Mouse (Mus musculus) CD4-positive helper T cell, adult 2 months (primary cell): ENCODE data around the gene S100a6.
A peak's percentile ranks its signal among the peaks of the same experiment; 100 is the strongest.

ENCODE experiments used
- DNase-seq: peaks from one replicate; pipeline ENCODE4 v3.0.0-alpha.2; 2012; ENCODE audit warnings: low read depth, missing footprints, low spot score

The S100a6 gene

DNA sequence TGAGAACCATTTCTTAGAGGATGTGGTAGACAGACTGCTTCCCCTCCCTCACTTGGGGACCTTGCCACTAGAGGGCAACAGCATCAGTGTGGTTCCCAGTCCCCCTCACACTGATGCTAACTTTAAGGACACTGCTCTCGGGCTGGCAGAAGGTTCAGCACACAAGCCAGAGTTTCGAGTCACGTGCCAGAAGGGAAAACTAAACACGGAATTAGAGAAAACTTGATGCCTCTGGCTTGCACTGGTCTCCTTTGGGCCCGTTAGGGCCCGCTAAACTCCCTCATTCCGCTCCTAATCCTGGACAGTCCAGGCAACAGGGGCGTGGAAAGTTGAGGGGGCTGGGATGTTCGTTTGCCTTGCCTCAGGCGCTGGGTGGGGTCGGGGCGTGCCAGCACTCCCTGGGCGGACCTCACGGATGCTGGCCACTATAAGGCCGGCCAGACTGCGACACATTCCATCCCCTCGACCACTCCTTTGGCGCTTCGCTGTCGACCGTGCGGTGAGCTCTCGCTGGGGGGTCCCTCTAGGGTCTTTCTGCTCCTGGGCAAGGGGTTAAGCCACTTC lies at the start of gene S100a6:
S100a6 (plus strand) TSS at position 155 of the 564 bp plus-strand sequence.
- peak; percentile 86 for DNase-seq

DNA sequence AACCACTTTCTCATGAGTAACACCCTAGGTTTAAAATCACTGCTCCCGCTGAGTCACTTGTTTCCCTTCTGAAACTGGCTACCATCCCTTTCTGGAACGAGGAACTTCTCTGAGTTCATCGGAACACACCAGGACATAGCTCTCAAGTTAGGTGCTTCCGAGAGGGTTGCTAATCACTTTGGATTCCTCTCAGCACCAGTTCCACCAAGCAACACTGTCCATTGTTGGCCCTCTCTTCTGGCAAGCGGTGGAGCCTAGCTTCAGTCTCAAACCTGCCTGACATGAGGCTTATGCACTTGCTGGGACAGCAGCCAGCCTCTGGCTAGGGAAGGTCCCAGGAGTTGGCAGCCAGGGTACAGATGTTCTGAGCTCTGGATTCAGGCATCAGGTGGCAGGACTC lies 38.0 kb upstream of the S100a6 start:
- no peak for DNase-seq

DNA sequence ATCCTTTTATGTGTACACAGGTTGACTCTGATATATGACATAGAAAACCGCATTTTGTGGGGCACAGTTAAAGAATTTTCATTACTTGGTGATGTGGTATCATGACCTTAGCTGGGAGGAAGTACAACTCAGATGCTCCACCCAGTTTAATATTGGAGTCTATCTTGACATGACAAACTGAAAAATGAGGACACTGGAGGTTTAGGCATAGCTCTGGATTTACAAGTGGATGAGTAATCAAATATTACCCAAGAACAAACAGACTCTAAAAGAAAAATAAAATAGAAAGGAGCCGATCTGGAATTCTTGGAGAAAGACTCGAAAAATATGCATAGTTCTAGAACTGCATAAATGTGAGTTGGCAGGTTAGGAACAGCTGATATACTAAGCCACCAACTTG lies 37.4 kb upstream of the S100a6 start:
- DNase-seq = no peak

DNA sequence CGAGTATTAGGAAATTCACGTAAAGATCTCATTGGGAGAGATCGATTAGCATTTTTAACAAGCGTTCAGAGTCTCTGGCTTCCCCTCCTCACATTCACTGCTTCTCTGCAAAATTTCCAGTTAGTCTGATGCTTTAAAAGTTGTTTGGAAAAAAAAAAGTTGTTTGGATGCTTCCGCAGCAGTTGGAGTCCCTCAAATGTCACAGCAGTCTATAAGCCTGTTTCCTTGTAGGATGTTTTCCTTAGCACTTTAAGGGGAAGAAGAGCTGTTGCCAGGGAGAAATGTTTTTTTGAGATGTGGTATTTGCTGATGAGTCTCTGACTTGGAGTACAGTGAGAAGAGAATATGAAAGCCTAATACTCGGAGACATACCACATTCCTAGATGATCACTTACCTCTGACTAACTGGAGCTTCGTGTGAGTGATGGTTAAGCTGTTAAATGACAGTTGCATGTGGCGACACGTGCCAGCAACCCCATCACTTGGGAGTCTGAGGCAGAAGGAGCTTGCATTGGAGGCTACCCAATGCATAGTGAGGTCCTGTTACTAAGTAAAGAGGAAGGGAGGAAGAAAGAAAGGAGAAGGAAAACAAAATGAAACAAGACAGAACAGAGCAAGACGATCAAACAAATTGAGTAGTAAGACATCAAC lies 36.2 kb upstream of the S100a6 start:
- no peak for DNase-seq

DNA sequence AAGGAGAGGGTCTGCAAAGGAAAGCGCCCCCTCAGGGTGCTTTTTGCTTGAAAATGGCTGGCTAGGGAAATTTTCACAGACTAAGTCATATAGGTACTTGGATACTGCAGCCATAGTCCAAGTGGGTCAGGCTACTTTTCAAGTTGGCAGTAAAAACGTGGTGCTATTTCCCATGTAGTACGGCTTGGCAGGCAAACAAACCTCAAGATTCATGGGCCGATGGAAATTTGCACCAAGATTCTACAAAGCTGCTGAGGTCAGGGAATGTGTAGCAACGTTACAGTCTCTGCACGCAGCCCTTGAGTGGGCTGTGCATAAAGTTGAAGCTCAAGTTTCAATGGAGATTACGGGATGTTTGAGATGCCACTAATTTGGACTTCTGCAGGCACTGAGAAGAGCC lies 33.2 kb upstream of the S100a6 start:
- no peak for DNase-seq

DNA sequence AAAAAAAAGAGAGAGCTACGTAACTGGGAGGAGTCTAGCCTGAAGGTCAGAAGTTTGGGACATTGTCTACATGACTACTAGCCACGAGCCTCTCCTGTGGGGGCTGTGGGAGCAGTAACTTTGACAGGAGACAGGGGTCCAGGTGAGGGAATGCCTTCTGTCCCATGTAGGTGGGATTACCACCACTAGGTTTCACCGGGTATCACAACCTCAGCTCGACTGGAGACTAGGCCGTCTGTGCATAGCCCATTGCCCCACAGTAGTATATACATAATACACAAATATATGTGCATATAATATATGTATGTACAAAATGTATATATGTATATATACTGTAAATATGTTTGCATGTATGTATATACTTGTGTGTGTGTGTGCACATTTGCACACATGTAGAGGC lies 31.5 kb upstream of the S100a6 start:
- DNase-seq = no peak

DNA sequence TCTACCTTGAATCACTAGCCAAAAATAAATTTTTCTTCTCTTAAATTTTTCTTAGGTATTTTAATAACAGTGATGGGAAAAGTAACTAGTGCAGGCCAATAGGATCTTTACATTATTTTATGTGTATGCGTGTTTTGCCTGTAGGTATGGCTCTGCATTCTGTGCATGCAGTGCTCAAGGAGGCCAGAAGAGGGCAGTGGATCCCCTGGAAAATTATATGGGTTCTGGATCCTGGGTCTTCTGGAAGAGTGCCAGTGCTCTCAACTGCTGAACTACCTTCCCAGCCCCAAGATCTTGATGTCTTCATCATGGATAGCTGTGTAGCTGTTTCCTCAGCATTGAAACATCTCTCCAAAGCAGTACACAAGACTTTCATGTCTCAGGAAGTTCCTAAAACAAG lies 30.5 kb upstream of the S100a6 start:
- DNase-seq = peak; percentile 21

DNA sequence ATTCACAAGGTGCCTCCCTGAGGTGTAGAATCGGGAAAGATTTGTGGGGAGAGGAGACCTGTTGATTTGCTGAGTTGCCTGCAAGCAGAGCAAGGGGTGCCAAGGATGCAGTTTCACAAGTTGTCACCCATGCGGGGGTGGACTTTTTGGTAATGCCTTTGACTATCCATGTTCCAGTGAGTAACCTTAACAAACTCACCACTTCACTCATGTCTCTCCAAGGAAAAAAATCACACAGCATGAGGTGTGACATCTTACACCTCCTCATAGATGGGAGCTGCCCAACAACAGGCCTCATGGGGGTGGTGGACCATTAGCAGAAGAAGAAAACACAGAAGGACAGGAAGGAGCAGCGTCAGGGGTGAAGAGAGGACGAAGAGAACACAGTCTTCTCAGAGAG lies 30.1 kb upstream of the S100a6 start:
- no peak for DNase-seq

DNA sequence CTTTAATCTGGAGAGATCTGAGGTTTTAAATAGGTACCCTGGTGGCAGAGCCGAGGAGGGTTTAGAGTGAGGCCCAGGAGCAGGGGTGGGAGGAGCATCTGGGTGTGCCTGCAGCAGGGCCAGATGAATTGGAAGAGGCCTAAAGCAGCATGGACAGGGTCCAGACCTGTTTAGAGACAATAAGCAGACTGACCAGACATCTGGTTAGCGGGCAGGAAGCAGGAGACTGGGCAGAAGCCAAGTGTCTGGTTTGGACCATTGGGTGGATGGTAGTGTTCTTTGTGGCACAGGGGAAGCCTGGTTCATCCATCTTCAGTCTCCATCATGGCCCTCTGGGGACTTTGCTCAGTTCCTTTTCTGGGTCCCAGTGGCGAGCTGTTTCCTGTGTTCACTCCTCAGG lies 28.8 kb upstream of the S100a6 start:
- DNase-seq = no peak

DNA sequence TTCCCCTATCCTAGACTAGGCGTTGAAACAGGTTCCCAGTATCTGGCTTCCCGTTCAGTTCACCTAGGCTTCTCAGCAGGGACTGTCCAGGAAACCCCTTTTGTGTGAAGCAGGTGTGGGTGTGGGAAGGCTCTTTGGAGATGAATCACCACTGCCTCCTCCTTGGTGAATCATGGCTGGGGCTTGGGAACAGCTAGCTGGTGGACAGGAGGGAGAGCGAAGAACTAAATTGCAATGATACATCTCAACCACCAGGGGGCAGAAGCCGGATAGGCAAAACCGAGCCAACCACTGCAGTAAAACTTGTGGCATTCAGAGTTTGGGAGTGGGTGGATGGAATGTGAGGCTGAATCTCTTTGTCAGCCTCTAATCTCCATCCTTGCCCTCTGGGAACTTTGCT lies 27.1 kb upstream of the S100a6 start:
- DNase-seq = peak; percentile 80

DNA sequence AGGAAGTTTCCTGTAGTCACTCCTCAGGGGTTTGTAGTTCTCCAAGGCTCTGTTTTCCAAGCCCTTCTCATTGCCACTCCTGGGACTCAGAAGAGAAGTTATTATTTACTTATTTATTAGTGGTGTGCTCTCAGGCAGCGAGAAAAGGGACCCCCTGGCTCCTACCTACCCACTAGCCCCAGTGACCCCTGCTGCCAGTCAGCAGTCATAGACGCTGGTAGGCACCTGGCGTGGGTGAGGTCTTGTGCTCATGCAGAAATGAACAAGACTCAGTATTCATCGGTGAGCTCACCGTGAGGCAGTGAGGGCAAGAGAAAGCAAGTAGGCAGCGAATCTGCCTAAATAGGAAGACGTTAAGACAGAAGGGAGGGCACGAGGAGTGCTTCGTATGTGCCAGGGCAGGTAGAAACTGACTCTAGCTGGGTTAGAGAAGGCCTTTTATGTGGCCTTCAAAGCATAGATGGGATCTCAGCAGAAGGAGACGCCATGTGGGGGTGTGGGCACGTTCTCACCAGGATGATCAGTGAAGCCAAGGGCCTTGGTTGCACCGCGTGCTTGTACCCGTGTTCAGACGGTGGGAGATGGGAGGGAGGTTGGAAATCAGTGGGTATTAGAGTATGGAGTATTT lies 26.6 kb upstream of the S100a6 start:
- DNase-seq = peak; percentile 74

DNA sequence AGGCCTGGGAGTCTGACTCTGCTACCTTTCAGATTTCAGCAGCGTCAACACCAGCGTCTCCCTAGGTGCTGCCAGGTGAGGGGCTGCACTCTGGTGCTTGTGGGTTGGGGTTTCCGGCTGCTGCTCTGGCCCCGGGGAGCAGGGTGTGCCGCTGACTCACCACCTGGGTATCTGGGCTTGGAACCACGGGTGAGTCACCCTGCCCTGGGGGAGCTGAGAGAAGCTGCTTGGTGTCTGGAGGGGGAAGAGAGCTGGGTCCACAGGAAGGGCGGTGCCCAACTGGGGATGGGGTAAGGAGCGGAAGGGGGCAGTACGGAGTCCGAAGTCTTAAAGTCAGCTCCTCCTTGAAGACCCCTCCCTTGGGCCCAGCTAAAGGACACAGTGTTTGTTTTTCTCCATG lies 25.8 kb upstream of the S100a6 start:
- DNase-seq = peak; percentile 91

DNA sequence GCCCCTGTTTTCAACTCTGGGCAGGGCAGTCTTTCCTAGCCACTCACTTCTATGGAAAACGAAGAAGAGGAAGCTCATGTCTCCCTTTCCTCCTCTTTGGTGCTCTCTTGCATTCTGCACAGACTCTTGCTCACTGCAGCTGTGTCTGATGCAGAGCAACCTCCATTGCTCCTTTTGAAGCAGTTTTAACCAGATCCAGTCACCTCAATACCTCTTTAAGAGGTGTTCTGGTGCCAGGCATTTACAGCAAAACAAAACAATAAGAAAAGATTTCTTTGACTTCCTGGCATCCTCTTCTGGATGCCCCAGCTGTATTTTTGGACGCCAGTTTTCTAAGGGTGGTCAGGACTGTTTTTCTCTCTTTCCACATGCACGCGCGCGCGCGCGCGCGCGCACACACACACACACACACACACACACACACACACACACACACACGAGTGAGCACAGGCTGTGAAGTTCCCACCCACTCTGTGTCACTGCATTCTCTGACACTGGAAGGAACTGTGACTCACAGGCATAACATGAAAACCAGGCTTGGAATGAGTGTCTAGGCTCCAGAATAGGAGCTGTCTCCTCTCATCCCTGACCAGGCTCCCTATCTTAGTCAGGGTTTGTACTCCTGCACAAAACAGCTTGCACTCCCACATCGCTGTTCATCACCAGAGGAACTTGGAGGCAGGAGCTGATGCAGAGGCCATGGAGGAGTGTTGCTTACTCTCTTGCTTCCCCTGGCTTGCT lies 25.2 kb upstream of the S100a6 start:
- DNase-seq = peak; percentile 74

DNA sequence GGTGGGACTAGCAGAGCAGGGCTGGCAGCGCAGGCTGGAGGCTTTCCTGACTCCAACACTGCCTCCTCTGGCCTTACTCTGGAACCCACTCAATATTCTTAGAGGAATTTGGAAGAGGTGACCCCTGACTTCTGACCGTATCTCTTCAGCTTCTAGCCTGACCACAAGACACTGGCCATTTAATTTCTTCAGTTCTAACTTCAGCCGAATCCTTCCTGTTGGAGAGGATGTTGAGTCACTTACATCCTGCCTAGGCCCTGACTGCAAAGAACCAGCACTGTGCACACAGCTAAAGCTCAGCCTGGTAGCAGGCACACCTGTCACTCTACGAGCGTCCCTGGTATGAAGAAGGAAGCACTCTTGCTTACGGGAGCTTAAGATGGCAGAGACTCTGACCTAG lies 23.3 kb upstream of the S100a6 start:
- DNase-seq = peak; percentile 72

DNA sequence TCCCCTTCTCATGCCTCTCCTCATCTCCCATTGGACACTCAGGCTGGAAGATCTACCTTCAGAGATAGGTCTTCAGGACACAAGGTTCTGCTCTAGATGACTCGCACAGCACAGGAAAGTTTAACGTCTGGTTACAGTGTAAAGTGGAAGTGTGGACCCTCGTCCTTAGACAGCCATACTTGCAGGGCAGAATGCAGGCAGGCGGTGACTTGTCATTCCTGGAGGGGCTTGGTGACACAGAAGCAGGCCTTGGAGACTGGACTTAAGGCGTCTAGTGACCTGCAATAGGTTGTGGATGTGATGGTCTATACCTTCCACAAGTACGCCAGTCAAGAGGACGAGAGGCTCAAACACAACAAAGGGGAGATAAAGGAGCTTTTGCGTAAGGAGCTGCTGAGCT lies 22.7 kb upstream of the S100a6 start, which contains the start of gene S100a2:
S100a2 (plus strand) TSS at position 301 of the 400 bp plus-strand sequence.
- no peak for DNase-seq

DNA sequence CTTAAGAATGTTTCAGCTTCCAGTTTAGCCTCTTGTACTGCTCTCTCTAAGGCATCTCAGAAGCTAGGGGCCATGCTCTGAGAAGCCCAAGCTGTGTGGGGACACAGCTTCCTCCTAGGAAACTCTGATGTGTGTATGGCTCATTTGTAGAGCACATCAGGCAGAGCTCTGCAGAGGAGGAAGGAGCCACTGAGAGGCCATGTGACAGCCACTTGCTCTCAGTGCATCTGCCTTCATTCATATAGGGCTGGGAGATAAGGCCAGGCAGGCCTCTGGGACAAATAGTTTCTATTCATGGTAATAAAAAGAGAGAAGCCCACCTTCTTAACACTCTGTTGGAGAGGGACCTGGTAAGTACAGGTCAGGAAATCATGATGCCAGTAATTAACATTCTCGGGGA lies 18.2 kb upstream of the S100a6 start:
- DNase-seq = no peak

DNA sequence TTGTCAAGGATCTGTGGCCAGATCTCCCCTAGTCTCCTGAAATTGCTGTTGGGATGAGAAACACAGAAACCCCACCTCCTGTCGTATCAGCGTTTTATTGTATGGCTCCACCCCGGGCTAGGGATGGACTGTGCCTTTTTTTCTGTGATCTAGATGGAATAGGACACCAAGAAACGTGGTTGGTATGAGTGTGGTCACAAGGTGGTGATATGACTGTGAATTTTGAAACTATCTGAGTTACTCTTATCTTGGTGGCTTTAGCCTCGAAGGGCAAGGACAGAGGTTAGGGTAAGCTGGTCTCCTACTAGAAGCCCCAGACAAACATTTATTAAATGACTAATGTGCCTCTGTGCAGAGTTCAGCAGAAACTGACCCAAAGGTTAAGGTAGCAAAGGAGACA lies 17.1 kb upstream of the S100a6 start:
- DNase-seq = no peak

DNA sequence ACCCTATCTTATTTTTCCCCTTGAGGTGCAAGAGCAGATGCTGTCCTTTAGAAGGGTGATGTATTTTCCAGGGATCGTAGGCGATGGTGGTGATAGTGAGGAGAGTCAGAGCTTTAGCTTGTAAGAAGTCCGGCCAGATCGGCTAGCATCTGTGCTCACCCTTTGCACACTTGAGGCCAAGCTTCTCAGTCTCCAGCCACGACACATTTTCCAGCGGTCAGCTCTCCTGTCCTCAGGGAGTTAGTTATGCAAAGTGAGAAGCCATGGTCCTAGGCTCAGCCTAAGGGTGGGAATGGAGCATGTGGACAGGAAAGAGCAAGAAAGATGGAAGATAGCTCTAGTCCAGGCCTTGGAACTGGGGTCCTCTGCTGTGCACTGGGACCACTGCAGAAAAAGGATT lies 15.9 kb upstream of the S100a6 start:
- no peak for DNase-seq

DNA sequence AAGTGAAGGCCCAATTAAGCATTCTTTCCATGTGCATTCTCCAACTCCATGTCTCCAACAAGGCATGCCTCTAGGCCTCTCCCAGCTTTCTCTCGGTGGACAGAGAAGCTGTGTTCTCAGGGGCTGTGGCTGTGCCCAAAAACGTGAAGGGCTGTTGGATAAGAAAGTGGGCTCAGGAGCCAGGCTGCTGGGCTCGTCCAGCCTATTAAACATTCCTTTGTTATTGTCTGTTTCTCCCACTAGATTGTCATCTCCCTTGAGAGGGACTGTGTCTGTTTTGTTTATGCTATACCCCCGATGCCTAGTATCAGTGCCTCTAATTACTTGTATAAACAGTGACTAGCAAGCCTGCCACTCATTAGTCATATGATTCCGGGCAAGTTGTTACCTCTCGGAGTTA lies 14.9 kb upstream of the S100a6 start:
- no peak for DNase-seq

DNA sequence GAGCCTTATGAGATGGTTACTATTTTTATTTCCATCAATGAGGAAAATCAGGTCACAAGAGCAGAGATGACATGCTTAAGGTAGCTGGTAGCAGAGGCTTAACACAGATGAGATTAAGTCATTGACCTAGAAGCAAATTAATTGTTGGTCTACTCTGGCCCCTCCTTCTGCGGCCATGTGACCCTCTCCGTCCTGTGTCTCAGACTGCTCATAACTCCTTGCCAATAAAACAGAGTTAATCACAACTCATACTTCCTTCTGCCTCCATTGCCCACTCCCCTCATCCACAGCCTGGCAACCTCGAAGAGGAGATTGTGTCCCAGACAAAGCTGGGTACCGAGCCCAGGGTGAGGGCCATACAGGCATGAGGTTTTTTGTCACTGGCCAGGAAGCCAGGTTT lies 14.5 kb upstream of the S100a6 start:
- DNase-seq = no peak

DNA sequence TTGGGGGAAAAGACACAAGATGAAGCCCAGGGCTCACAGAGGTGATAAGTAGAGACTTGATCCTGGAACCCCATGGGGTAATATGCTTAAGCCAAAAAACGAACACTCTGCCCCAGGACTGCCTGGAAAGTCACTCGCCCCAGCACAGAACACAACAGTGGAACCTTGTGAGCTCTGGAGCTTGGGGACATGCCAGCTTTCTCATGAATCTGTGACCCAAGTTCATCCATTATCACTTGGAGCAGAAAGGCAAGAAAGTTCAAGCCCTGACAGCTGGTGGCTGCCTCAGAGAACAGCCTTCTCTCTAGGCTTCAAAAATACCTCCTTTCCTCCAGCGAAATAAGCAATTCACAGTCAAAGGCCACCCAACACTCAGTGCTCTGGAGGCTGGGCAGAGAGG lies 13.3 kb upstream of the S100a6 start:
- no peak for DNase-seq

DNA sequence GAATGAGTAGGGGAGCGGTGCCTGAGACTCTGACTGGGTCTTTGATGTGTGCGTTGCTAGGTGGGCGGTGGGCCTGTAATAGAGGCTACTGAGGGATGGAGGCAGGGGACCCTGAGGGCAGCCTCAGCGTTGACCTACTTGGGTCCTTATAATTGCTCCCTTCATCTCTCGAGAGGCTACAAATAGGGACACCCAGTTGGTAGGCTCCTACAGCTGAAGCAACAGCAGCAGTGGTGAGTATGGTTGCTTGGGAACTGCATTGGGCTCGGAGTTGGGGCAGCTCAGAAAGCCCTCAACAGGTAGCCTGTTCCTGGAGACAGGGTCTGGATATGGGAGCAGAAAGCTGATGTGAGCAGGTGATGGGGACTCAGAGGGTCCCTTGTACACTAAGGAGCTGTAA lies 12.6 kb upstream of the S100a6 start:
- no peak for DNase-seq
